Mouse (Mus musculus) gastrocnemius, postnatal 14 days (tissue): Measurements from ENCODE around the gene Nos3. TPM values are rescaled to one million over a fixed set of nuclear protein-coding genes. Genes with fewer than 3 reads are reported as not detected.

Source experiments
- DNase-seq: peaks from one replicate; pipeline ENCODE4 v3.0.0; 2021; ENCODE audit warnings: mixed read lengths
- intact Hi-C: fragments of 180-260 bp; cut with DNase I; formaldehyde crosslinking; loops from one replicate; pipeline ENCODE4 v1.15.1; 2025; ENCODE audit warnings: low total_unique reads
- total RNA-seq, 2 experiments: library from RNA; stranded (reverse); gene quantifications; 2 replicates each; pipeline ENCODE4 v1.2.3; 2021

The Nos3 gene
- total RNA-seq, 2 experiments from 2014 or later, result 8.6 to 10.6 TPM

DNA sequence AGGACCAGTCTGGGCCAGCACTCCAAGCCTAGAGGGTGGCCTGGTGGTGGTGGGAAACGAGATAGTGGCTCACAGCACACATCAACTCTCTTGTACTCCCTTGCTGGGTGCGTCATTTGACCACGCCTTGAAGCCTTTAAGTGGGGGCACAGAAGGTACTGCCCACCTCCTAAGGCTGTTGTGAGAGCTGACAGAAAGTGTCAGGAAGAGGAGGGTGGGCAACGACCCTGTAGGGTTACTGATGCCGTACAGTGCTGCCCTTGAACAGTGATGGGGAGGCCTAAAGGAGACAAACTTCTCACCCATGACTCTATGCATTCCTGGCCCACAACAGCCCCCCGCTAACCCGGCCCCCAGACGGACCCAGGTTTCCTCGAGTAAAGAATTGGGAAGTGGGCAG lies 1.8 kb downstream of the Nos3 start:
- no peak for DNase-seq
- intact Hi-C loops, result no loop called here

- intact Hi-C loops, result no loop called here
- DNase-seq, result no peak
Observed at GRCm38 (mm10) chr5:24369767-24370166, 5.2 kb downstream of the Nos3 start.

- intact Hi-C loops, result no loop called here
- no peak for DNase-seq
Observed at GRCm38 (mm10) chr5:24373807-24374206, 9.2 kb downstream of the Nos3 start.

GRCm38 (mm10) chr5:24374216-24374615 lies 9.6 kb downstream of the Nos3 start:
- no peak for DNase-seq

DNA sequence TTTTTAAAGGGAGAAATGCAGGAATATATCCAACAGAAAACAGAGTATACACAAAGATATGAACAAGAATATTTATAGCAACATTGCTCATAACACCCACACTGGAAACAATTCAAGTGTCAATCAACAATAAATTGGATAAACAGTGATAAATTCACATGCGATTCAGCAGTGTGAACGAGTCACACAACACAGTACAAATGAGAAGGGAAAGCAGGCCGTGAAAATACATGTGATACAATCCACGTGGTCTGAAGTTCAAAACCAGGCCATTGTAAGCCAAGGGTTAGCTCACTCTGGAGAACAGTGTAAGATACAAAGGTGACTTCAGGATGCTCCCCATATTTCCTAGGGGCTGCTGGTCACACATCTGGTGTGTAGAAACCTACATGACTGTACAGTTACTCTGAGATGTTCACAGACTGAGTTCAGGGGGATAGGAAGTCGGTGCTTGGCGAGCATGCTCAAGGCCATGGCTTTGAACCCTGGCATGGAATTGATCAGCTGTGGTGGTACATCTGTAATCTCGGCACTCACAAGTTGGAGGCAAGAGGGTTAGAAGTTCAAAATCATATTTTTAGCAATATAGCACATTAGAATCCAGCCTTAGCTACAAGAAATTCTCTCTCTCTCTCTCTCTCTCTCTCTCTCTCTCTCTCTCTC lies 10.2 kb downstream of the Nos3 start:
- no peak for DNase-seq
- intact Hi-C loops, result no loop called here

More at GRCm38 (mm10) chr5:24374216-24374615, 9.6 kb downstream of the Nos3 start:
- intact Hi-C loops, result no loop called here

DNA sequence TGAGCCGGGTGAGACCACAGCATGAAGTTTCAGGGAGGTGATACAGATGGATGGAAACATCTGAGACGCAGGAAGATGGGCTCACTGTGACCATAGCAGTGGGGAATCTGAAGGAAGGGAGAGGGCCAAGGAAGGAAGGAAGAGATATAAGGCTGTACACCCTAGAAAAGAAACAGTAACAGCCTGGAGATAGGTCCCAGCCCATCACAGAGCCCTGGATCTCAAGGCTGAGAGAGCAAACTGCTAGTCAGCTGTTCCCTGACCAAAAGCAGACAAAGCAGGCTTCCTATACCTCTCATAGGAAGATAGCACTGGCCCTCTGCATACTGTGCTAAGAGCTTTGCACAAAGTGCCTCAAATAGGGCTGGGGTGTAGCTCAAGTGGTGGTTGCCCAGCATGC lies 14.1 kb downstream of the Nos3 start:
- intact Hi-C loops, result no loop called here
- no peak for DNase-seq

DNA sequence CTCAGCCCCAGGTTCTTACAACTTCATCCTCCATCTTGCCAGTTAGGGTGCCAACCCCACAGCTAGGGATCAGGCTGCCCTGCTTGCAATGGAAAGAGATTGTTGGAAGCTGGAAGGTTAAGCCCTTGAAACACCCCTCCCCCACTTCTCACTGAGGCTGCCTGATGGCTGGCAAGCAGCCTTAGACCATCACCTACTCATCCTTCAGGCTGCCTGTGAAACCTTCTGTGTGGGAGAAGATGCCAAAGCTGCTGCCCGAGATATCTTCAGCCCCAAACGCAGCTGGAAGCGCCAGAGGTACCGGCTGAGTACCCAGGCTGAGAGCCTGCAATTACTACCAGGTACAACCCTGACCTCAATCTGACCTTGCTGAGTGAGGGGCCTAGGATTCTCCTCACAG lies 14.9 kb downstream of the Nos3 start:
- intact Hi-C loops, result no loop called here
- DNase-seq, result no peak

DNA sequence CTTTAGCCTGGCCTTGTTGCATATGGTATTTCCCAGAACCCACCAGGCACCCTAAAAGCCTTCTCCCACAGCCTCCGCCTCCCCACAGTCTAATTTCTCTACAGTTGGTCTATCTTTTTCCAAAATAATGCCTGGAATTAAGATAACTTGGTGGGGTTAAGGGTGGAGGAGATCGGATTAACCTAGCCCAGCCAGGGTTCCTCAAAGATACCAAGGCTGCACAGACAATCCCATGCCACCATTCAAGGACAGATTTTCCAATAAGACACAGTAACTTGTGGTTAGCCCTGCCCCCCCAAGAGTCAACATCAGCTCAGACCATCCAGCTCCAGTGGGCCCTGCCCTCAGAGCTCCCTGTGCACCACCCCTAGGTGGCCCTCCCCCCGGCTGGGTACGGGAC lies 15.9 kb downstream of the Nos3 start:
- intact Hi-C loops, result no loop called here
- DNase-seq, result no peak

GRCm38 (mm10) chr5:24381486-24381885 lies 16.9 kb downstream of the Nos3 start:
- intact Hi-C loops, result no loop called here
- DNase-seq, result no peak

GRCm38 (mm10) chr5:24381988-24382387 lies 17.4 kb downstream of the Nos3 start:
- intact Hi-C loops, result no loop called here
- DNase-seq, result no peak

DNA sequence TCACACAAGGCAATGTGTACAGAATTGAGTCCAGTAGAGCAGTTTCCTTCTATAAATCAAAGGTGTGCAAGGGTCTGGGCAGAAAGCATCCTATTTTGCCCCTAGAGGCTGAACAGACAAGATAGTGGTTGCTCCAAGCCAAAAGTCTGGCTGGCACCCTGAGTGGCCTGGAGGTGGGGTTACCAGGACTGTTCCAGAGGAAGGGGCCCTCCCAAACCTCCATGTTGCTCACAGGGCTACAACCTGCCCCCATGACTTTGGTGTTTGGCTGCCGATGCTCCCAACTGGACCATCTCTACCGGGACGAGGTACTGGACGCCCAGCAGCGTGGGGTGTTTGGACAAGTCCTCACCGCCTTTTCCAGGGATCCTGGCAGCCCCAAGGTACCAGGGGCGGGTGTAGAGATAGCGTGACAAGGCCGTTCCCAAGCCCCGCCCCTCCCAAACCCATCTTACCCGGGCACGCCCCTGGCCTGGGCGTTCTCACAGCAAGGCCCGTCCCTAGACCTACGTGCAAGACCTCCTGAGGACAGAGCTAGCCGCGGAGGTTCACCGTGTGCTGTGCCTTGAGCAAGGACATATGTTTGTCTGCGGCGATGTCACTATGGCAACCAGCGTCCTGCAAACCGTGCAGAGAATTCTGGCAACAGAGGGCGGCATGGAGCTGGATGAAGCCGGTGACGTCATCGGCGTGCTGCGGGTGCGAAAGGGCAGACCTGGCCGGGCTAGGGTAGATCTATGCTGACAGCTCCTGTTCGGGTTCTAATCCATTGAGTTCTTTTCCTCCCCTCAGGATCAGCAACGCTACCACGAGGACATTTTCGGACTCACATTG lies 18.6 kb downstream of the Nos3 start:
- DNase-seq, result peak; percentile 83
- intact Hi-C loops, result no loop called here

DNA sequence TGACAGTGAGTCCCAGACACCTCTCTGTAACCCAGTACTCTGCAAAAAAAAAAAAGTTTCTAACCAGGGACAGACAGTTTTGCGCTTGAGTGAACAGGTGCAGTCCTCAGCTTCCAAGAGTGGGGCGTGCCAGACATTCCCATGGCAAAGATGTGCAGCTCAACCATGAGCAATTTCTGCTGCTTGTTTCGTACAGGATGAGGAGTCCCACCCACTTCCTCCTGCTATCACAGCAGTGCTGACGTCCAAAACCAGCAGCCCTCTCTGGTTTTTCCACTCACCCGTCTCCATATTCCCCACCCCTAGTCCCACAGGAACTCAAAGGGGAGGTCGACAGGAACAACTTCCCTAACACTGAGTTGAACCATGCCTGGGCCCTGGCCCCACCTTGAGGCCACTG lies 19.8 kb downstream of the Nos3 start:
- no peak for DNase-seq
- intact Hi-C loops, result no loop called here

DNA sequence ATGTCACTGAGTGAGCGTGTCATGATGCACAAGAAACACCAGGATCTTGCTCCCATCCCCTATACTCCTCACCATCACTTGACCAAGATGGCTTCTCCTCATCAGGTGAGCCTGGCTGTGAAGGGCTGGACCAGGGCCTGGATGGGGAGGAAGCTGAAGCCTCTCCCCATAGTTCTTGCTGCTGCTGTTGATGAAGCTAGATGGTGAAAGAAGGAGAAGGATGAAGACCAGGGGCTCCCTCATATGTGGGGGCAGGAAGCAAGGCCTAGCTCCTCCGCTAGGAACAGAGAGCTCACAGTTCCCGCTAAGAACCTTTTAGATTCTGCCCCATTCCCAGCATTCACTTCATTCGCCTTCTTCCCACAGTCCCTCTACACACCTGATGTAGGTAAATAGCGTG lies 20.8 kb downstream of the Nos3 start:
- DNase-seq, result no peak
- intact Hi-C loops, result no loop called here

DNA sequence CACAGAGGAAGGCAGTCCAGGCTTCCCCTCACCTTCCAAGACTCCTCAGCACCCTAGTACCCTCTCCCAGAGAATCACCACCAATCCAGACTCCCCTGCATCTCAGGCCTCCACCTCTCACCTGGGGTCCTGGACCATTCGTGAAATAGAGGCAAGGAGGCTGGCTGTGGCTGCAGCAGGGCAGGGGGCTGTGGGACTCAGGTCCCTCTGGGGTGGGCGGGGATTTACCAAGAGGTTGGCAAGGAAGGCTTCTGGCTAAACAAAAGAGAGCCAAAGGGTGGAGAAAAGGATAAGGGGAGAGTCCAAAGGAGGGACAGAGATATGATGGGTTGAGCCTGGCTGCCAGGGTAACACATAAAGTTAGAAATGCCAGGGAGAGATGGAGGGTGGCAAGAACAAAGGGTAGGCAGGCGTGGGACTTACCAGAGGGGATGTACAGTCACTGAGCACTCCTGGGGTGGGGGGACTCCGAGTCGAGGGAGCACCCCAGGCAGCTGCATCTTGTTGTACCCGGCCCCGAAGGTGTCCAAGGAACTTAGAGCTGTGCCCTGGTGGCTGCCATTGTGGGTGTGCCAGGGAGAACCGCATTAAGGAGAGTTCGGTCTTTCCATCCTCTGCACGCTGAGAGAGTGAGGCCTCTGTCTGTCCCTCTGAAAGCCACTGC lies 21.4 kb downstream of the Nos3 start:
- intact Hi-C loops, result no loop called here
- no peak for DNase-seq

DNA sequence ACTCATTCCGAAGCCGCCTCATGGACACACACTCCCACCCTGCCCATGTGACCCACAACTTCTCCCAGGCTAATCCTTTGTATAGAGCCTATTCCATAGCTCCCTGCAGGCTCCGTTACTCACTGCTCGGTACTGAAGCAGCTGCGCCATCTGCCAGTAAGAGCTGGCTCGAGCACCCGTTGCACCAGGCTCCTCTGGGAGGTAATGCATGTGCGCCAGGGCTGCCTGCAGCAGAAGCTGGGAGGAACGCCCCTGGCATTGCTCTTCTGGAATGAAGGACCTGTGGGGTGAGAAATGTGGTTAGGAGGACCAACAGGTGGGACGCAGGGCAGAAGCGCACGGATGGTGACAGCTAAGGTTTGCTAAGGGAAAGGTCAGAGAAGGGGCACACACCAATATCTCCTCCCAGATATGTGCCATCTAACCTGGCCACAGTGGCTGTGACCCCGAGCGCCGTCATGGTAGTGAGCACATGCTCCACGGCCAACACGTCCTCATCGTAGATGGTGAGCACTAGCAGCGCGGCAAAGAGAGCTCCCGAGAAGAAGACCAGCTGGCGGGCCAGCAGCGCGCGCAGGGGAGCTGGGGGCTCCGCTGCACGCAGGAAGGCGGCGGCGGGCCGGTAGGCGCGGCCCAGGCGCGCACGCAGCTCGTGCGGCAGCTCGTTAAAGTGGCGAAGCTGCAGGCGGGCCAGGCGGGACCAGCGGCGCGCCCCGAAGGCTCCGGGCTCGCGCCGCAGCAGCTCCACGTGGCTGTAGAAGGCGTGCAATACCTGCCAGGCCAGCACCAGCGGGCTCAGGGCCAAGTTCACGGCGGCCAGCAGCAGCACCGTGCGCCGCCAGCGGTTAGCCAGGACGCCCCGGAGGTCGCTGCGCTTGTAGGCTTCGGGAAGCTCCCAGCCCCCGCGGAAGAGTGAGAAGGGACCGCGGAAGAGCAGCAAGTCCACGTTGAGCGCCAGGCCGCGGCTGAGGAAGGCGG lies 22.9 kb downstream of the Nos3 start:
- intact Hi-C loops, result no loop called here
- DNase-seq, result peak; percentile 59

GRCm38 (mm10) chr5:24388246-24388915 lies 23.8 kb downstream of the Nos3 start:
- DNase-seq, result no peak
- intact Hi-C loops, result no loop called here

DNA sequence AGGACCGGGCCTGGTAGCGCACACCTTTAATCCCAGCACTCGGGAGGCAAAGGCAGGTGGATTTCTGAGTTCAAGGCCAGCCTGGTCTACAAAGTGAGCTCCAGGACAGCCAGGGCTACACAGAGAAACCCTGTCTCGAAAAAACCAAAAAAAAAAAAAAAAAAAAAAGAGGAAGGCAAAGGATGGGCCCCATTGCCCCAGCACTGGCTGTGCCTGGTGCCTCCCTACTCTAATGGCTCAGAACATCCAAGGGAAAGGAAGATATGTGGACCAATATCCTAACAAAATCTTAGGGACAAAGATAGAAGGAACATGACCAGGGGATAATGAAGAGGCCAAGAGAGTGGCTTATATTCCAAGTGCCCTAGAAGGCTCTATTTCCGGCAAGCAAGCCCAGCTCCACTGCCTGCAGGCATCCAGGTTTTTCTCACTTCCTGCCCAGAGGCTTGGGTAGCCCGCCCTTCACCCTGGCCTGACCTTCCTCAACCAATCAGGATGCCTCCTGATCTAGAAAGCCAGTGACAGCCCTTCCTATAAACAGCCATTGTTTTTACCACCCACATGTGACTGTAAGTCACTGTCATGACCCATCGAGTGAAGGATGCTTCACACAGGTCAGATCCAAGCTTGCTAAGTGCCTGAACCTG lies 24.5 kb downstream of the Nos3 start:
- intact Hi-C loops, result no loop called here

GRCm38 (mm10) chr5:24389658-24390020 lies 25.0 kb downstream of the Nos3 start:
- DNase-seq, result no peak
- intact Hi-C loops, result no loop called here

More for the DNA sequence above, 24.5 kb downstream of the Nos3 start:
- DNase-seq, result no peak

- DNase-seq, result no peak
- intact Hi-C loops, result no loop called here
Observed at GRCm38 (mm10) chr5:24391864-24392263, 27.3 kb downstream of the Nos3 start, which contains the start of gene Atg9b. TSS of gene Atg9b (minus strand) at chr5:24392143.
